Mouse (Mus musculus) lung, embryonic 14.5 days (tissue): ENCODE measurements around the gene Nedd8. TPM values are rescaled to one million over a fixed set of nuclear protein-coding genes. Genes with fewer than 3 reads are reported as not detected.

Experiments used
- ATAC-seq: fragments of 200-750 bp; cut with Nextera tagmentation; 2 replicates; pipeline ENCODE4 v1.8.0; 2017; ENCODE audit warnings: mild to moderate bottlenecking, moderate TSS enrichment, moderate library complexity; ENCODE audit not compliant: insufficient read depth
- DNase-seq: peaks from one replicate; pipeline ENCODE4 v3.0.0-alpha.2; 2015
- H3K27ac ChIP-seq: fragments of 300-500 bp; sonication (generic); 2 replicates; pipeline ENCODE4 v1.5.1; 2014; ENCODE audit warnings: low read depth, mild to moderate bottlenecking, moderate library complexity
- H3K27me3 ChIP-seq: fragments of 300-500 bp; sonication (generic); 2 replicates; pipeline ENCODE4 v1.6.1; 2014; ENCODE audit warnings: low read length, control low read depth; ENCODE audit not compliant: insufficient read depth
- H3K36me3 ChIP-seq: fragments of 300-500 bp; sonication (generic); 2 replicates; pipeline ENCODE4 v1.6.1; 2014; ENCODE audit warnings: control low read depth; ENCODE audit not compliant: insufficient read depth
- H3K4me1 ChIP-seq: fragments of 300-500 bp; sonication (generic); 2 replicates; pipeline ENCODE4 v1.6.1; 2014; ENCODE audit warnings: antibody characterized with exemption, control low read depth; ENCODE audit not compliant: insufficient read depth
- H3K4me2 ChIP-seq: fragments of 300-500 bp; sonication (generic); 2 replicates; pipeline ENCODE4 v1.6.1; 2014; ENCODE audit warnings: mild to moderate bottlenecking
- H3K4me3 ChIP-seq: fragments of 300-500 bp; sonication (generic); 2 replicates; pipeline ENCODE4 v1.5.1; 2014; ENCODE audit warnings: low read depth, low read length
- H3K9ac ChIP-seq: fragments of 300-500 bp; sonication (generic); 2 replicates; pipeline ENCODE4 v1.6.1; 2014
- H3K9me3 ChIP-seq: fragments of 300-500 bp; sonication (generic); 2 replicates; pipeline ENCODE4 v1.6.1; 2016; ENCODE audit warnings: low read depth, low read length, control low read depth
- CTCF ChIP-seq: IDR thresholded peaks from 2 replicates; pipeline ENCODE4 v1.5.1; 2016; ENCODE audit warnings: antibody characterized with exemption, low read depth
- WGBS: fragments of 180-500 bp; shearing (Covaris S2); extraction: QIAGEN DNeasy Blood & Tissue Kit; methylation state at CpG from one replicate; pipeline ENCODE4 v1.1.7; 2014; 5-methylcytosine and 5-hydroxymethylcytosine counted together
- polyA plus RNA-seq: library from polyadenylated mRNA; unstranded; fragments of >200 nt; fragmentation: Nextera tagmentation; extraction: Ambion mirVana; gene quantifications from 2 replicates; pipeline ENCODE4 v1.2.1, GENCODE M21; 2014

Gene Nedd8
- polyA plus RNA-seq, 1 experiment from 2014 or later = 556 TPM

DNA sequence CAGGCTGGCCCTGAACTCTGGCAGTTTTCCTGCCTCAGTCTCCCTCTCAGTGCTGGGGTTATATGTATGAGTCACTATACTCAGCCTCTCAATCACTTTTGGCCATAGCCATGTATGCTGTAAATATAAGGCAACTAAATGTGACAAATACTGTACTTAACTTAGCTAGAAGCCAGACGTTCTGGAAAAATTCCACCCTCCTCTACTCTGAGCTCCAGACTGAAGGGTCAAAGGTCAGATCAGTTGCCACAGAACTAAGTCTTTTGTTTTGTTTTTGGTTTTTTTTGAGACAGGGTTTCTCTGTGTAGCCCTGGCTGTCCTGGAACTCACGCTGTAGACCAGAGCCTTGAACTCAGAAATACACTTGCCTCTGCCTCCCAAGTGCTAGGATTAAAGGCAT is 56.0 kb downstream of the Nedd8 start:
- Histone ChIP-seq H3K4me2 (no peak overlapping the region), H3K9ac (no peak overlapping the region), H3K4me1 (no peaks in the 10 kb centered on the region), H3K9me3 (no peaks in the 10 kb centered on the region), H3K36me3 (no peaks in the 10 kb centered on the region), H3K4me3 (no peak overlapping the region), H3K27me3 (no peaks in the 10 kb centered on the region), H3K27ac (no peak overlapping the region)
- DNase-seq (no peak), ATAC-seq (no peak)
- no peak for TF ChIP-seq CTCF
- 31% methylated on average over 2 of the region's 2 CpGs for WGBS

- no peaks in the 10 kb centered on the region for H3K9me3 ChIP-seq
- ATAC-seq (no peak), DNase-seq (no peak)
- 66% methylated on average over 7 of the region's 7 CpGs for WGBS
- no peaks in the 10 kb centered on the region for H3K4me1 ChIP-seq
- H3K4me3 ChIP-seq = no peak overlapping the region
- no peak overlapping the region for H3K9ac ChIP-seq
- H3K36me3 ChIP-seq = no peaks in the 10 kb centered on the region
- H3K27me3 ChIP-seq = no peaks in the 10 kb centered on the region
- no peak for TF ChIP-seq CTCF
- H3K27ac ChIP-seq = no peak overlapping the region
- H3K4me2 ChIP-seq = no peak overlapping the region
These were observed 57.3 kb downstream of the Nedd8 start for GRCm38 (mm10) chr14:55614565-55615178.

GRCm38 (mm10) chr14:55613346-55613745 is 58.6 kb downstream of the Nedd8 start:
- no peak for TF ChIP-seq CTCF
- Histone ChIP-seq H3K4me3 (no peak overlapping the region), H3K4me1 (no peaks in the 10 kb centered on the region), H3K9ac (no peak overlapping the region), H3K4me2 (no peak overlapping the region), H3K27ac (no peak overlapping the region), H3K27me3 (no peaks in the 10 kb centered on the region), H3K9me3 (no peaks in the 10 kb centered on the region), H3K36me3 (peaks cover 10% of the 10 kb centered on the region)
- 60% methylated on average over 6 of the region's 6 CpGs for WGBS
- DNase-seq (no peak), ATAC-seq (no peak)

Other genes starting within 250 kb of the Nedd8 start
- 66.6 and 68.6 TPM in 2 replicates for gene Dhrs4, start 193.4 kb downstream of the Nedd8 start, polyA plus RNA-seq
- 2.8 and 3.1 TPM in 2 replicates for gene Carmil3, start 181.5 kb downstream of the Nedd8 start, polyA plus RNA-seq
- 0.15 and 0.25 TPM in 2 replicates for gene Cpne6, start 161.7 kb downstream of the Nedd8 start, polyA plus RNA-seq
- not detected in 2 replicates for gene Nrl, start 147.1 kb downstream of the Nedd8 start, polyA plus RNA-seq
- gene Pck2, start 131.9 kb downstream of the Nedd8 start, polyA plus RNA-seq = 52.1 and 55.4 TPM in 2 replicates
- gene Dcaf11, start 112.1 kb downstream of the Nedd8 start, polyA plus RNA-seq = 53.9 and 62.3 TPM in 2 replicates
- 1.2 and 1.6 TPM in 2 replicates for gene A730061H03Rik, start 111.7 kb downstream of the Nedd8 start, polyA plus RNA-seq
- 0.76 and 1.7 TPM in 2 replicates for gene Fitm1, start 96.5 kb downstream of the Nedd8 start, polyA plus RNA-seq
- 139 and 142 TPM in 2 replicates for gene Psme1, start 94.0 kb downstream of the Nedd8 start, polyA plus RNA-seq
- gene Emc9, start 86.8 kb downstream of the Nedd8 start, polyA plus RNA-seq = 2.1 and 2.4 TPM in 2 replicates
- gene Psme2, start 81.0 kb downstream of the Nedd8 start, polyA plus RNA-seq = 228 and 242 TPM in 2 replicates
- gene Rnf31, start 80.4 kb downstream of the Nedd8 start, polyA plus RNA-seq = 14.4 and 16.9 TPM in 2 replicates
- gene Irf9, start 68.6 kb downstream of the Nedd8 start, polyA plus RNA-seq = 8.9 and 9.0 TPM in 2 replicates
- 8.5 and 14.2 TPM in 2 replicates for gene Rec8, start 54.1 kb downstream of the Nedd8 start, polyA plus RNA-seq
- 97.5 and 115 TPM in 2 replicates for gene Ipo4, start 36.2 kb downstream of the Nedd8 start, polyA plus RNA-seq
- 2.1 TPM in 2 replicates for gene Gm49378, start 34.2 kb downstream of the Nedd8 start, polyA plus RNA-seq
- gene Tm9sf1, start 28.3 kb downstream of the Nedd8 start, polyA plus RNA-seq = 111 and 122 TPM in 2 replicates
- gene Tssk4, start 21.9 kb downstream of the Nedd8 start, polyA plus RNA-seq = 0.89 and 1.1 TPM in 2 replicates
- 51.6 and 52.0 TPM in 2 replicates for gene Mdp1, start 11.6 kb downstream of the Nedd8 start, polyA plus RNA-seq
- 58.4 and 59.4 TPM in 2 replicates for gene Gmpr2, start 183 bp downstream of the Nedd8 start, polyA plus RNA-seq
- 53.3 and 58.0 TPM in 2 replicates for gene Tinf2, start 9.7 kb upstream of the Nedd8 start, polyA plus RNA-seq
- gene Tgm1, start 41.8 kb upstream of the Nedd8 start, polyA plus RNA-seq = 0.89 and 1.3 TPM in 2 replicates
- gene Rabggta, start 50.1 kb upstream of the Nedd8 start, polyA plus RNA-seq = 25.6 and 29.5 TPM in 2 replicates
- gene Dhrs1, start 73.6 kb upstream of the Nedd8 start, polyA plus RNA-seq = 76.7 and 79.9 TPM in 2 replicates
- gene Nop9, start 73.6 kb upstream of the Nedd8 start, polyA plus RNA-seq = 48.7 and 50.6 TPM in 2 replicates
- gene Cideb, start 86.3 kb upstream of the Nedd8 start, polyA plus RNA-seq = 0.36 and 0.38 TPM in 2 replicates
- 0.19 and 0.70 TPM in 2 replicates for gene Ltb4r2, start 89.3 kb upstream of the Nedd8 start, polyA plus RNA-seq
- gene Ltb4r1, start 93.8 kb upstream of the Nedd8 start, polyA plus RNA-seq = 0.31 and 0.64 TPM in 2 replicates
- gene Adcy4, start 112.0 kb upstream of the Nedd8 start, polyA plus RNA-seq = 11.6 and 14.1 TPM in 2 replicates
- gene Ripk3, start 116.7 kb upstream of the Nedd8 start, polyA plus RNA-seq = 42.5 and 51.4 TPM in 2 replicates
- gene Nfatc4, start 151.0 kb upstream of the Nedd8 start, polyA plus RNA-seq = 58.8 and 66.1 TPM in 2 replicates
- gene Nynrin, start 181.9 kb upstream of the Nedd8 start, polyA plus RNA-seq = 18.7 and 19.4 TPM in 2 replicates
- 1.4 and 1.9 TPM in 2 replicates for gene Cbln3, start 212.3 kb upstream of the Nedd8 start, polyA plus RNA-seq
- 11.0 and 13.7 TPM in 2 replicates for gene Khnyn, start 212.8 kb upstream of the Nedd8 start, polyA plus RNA-seq
- 44.3 and 47.2 TPM in 2 replicates for gene Sdr39u1, start 228.2 kb upstream of the Nedd8 start, polyA plus RNA-seq